Mouse (Mus musculus) lung, adult 18-20 months (tissue): Measurements from ENCODE around the gene Klra2.
"Not testable (repeated sequence)": the region's sequence is repeated elsewhere in the genome, so short reads cannot be mapped to it uniquely, and the experiment has no call there.

Source experiments
- DNase-seq, 2 experiments: peaks; one replicate each; pipeline ENCODE4 v3.0.0; 2022; ENCODE audit warnings: mixed read lengths in 2 of 2

Klra2 gene

GRCm38 (mm10) chr6:131247206-131247605 is at the start of gene Klra2:
TSS of gene Klra2 (minus strand) at chr6:131247362.
- DNase-seq, result no peak

DNA sequence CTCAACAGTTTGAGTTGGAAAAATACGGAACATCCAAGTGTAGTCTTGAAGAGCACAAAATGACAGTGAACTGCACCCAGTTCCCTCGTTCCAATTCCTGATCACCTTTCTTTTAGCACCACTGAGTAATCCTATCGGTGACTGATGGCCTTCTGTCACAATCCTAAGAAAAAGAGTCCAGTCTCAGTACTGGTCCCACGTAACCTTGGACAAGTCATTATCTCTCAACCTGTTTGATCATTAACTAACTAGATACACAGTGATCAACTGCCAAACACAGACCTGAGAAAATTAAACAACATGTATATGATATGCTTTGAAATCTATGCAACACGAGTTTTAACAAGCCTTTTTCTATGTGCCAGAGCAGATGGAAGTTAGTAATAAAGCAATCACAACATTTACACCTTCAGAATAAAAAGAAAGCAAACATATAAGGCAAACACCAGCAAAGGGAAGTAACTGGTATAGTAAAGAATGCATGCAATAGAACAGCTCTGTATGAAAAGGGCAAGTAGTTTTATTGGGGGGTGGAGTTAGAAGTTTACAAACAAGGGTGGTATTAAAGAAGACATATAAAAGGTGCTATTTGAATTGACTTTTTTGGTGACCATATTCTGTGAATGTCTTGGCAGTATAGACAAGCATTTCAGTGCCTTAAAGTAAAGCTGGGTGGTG is 47.4 kb upstream of the Klra2 start:
- no peak for DNase-seq

GRCm38 (mm10) chr6:131293916-131294315 is 46.8 kb upstream of the Klra2 start:
- no peak for DNase-seq

DNA sequence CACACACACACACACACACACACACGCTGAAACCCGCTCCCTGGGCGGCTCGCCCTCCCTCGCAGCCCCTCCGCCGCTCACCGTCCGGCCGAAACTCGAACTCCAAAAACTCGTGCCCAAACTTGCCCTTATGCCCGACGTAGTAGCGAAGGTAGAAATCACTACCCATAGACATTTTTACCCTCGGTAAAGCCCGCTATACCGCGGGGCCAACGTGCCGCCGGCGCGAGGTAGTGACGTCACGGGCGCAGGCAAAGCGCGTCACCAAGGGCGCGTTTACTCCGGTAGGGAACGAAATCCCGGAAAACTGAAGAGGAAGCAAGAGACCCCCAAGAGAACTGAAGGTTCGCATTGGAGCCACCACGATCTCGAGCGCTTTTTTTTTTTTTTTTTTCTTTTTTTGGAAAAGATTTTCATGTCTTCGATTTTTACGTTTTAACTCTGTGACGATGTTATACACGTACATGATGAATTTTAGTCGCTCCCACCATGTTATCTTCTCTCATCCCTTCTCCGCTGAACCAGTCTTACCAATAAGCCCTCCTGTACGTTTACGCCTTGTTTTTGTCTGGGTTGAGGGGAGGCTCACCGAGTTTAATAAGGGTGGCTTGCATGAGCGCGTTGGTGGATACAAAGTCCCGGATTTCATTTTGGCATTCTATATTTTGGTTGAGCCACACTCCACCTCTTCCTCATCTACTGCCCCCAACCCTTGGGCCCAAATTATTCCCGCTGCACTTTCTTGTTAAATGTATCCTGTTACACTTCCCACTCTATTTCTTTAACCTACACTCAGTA is 46.0 kb upstream of the Klra2 start, which contains the start of gene Magohb:
TSS of gene Magohb (minus strand) at position 254 of the 798 bp plus-strand sequence.
- DNase-seq, result peak; percentile 82 to 84

DNA sequence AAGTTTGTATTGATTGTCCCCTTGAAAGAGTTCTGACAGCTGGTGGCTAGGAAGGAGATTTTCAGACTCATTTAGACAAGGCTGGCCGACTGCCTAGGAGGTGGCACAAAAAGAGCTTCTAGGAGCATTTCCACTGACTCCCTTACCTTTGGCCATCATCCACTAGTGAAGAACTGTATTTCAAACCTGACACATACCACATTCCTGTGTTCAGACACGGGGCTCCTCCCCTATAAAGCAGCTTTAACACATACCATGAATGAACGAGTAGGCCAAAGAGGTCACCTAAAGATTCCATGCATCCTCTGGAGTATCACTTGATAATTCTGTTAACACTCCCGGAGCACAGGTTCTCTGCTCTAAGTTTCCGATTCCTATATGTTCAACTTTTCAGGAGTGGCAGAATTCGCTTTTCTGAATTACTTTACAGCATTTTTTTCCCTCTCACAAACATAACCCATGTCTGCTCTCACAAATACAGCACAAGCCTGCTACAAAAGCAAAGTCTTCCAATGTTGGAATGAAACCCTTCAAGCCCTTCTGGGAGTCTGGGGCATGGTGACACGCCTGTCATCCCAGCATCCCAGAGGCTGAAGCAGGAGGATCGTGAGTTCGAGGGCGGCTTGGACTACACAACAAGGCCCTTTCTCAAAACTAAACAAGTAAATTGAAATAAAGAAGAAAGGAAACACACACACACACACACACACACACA is 45.3 kb upstream of the Klra2 start:
- peak in 1 of 2 experiments; percentile 8 for DNase-seq

DNA sequence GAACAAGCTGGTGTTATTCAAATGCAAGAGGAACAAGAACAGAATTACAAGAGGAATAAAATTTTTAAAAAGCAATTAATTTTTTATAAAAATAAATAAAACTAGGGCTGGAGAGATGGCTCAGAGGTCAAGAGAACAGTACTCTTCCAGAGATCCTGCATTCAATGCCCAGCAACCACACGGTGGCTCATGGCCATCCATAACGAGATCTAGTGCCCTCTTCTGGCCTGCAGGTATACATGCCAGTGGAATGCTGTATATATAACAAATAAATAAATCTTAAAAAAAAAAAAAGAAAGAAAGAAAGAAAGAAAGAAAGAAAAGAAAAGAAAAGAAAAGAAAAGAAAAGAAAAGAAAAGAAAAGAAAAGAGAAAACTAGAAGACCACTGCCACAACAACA is 43.3 kb upstream of the Klra2 start:
- DNase-seq, result peak; percentile 24 to 25

DNA sequence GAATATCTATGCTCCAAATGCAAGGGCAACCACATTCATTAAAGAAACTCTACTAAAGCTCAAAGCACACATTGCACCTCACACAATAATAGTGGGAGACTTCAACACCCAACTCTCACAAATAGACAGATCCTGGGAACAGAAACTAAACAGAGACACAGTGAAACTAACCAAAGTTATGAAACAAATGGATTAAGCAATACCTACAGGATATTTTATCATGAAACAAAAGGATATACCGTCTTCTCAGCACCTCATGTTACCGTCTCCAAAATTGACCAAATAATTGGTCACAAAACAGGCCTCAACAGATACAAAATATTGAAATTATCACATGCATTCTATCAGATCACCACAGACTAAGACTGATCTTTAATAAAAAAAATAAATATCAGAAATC is 31.0 kb upstream of the Klra2 start:
- DNase-seq, result not testable (repeated sequence)

GRCm38 (mm10) chr6:131276659-131277058 is 29.5 kb upstream of the Klra2 start:
- no peak for DNase-seq

DNA sequence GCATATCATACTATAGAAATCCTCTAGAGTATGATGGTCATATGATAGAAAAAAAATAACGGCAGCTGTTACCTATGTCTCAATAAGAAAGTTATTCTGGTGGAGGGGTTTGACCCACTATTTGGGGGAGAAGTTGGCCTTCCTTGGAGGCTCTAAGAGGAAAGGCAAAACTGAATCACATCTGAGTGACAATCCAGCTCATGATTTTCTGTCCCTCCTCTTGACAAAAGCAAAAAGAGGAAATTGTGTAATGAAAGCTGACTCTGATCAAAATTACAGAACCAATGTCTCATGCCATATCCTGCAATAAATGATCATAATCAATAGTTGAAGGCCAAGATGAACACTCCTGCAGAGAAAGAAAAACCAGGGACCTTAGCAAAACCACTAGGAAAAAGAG is 25.1 kb upstream of the Klra2 start:
- no peak for DNase-seq

DNA sequence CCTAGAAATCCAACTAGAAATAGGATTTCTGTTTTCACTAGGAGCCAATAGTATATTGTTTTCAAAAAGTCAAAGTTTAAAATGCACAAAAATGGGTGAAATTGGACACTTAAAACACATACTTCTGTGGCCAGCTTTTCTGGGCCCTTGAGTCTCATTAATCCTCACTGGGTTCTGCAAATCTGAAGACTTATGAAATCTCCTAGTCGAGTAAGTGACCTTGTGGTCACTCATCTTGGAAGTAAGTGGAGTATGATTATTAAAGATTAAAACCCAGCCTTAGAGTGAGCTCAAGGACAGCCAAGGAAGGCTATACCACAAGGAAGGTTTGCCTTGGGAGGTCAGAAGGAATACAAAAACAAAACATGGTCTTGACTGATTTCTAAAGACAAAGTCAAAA is 23.1 kb upstream of the Klra2 start:
- DNase-seq, result no peak

GRCm38 (mm10) chr6:131269599-131269998 is 22.4 kb upstream of the Klra2 start:
- DNase-seq, result no peak

GRCm38 (mm10) chr6:131264175-131264574 is 17.0 kb upstream of the Klra2 start:
- no peak for DNase-seq

GRCm38 (mm10) chr6:131262778-131263177 is 15.6 kb upstream of the Klra2 start:
- no peak for DNase-seq

GRCm38 (mm10) chr6:131262009-131262408 is 14.8 kb upstream of the Klra2 start:
- no peak for DNase-seq

- DNase-seq, result no peak
These were observed 2.1 kb downstream of the Klra2 start for GRCm38 (mm10) chr6:131245081-131245480.
